Mouse (Mus musculus) megakaryocyte, embryonic 14.5 days (primary cell): ENCODE data around the gene Tlk2. TPM values are rescaled to one million over a fixed set of nuclear protein-coding genes. Genes with fewer than 3 reads are reported as not detected.

Source experiments
- H3K27me3 ChIP-seq: replicated peaks from 2 replicates; pipeline ENCODE3; 2012; ENCODE audit warnings: inconsistent platforms
- H3K36me3 ChIP-seq: replicated peaks from 2 replicates; pipeline ENCODE3; 2012; ENCODE audit warnings: low read length, inconsistent platforms, mixed read lengths
- H3K4me1 ChIP-seq: 2 replicates; pipeline ENCODE4 v1.6.1; 2012; ENCODE audit warnings: inconsistent platforms
- H3K4me3 ChIP-seq: replicated peaks from 2 replicates; pipeline ENCODE3; 2012; ENCODE audit warnings: moderate library complexity, mild to moderate bottlenecking, inconsistent platforms
- H3K9me3 ChIP-seq: 2 replicates; pipeline ENCODE4 v1.6.1; 2012; ENCODE audit warnings: inconsistent platforms
- FLI1 ChIP-seq: IDR thresholded peaks from 2 replicates; pipeline ENCODE4 v1.6.1; 2012; ENCODE audit warnings: low read length, inconsistent platforms, mixed read lengths
- GATA1 ChIP-seq: IDR thresholded peaks from 3 replicates; pipeline ENCODE4 v1.6.1; 2012; ENCODE audit warnings: mixed read lengths, low read length, inconsistent platforms, borderline replicate concordance
- polyA plus RNA-seq: library from polyadenylated mRNA; stranded (reverse); fragments of >175 nt; gene quantifications from 2 replicates; pipeline ENCODE4 v1.2.3, GENCODE M21; 2012; ENCODE audit warnings: low replicate concordance; ENCODE audit not compliant: insufficient read depth

Gene Tlk2
- polyA plus RNA-seq, 1 experiment, result 4.4 TPM

- TF ChIP-seq GATA1, result no peak
- no peak for TF ChIP-seq FLI1
- Histone ChIP-seq H3K4me3 (peak overlapping the region; percentile 73), H3K9me3 (no peaks in the 10 kb centered on the region), H3K4me1 (peaks cover 31% of the 10 kb centered on the region), H3K36me3 (no peaks in the 10 kb centered on the region), H3K27me3 (peaks cover 51% of the 10 kb centered on the region)
Observed at GRCm38 (mm10) chr11:105311291-105311975, 132.8 kb downstream of the Tlk2 start.

GRCm38 (mm10) chr11:105312311-105312942 is 133.8 kb downstream of the Tlk2 start:
- Histone ChIP-seq H3K27me3 (peaks cover 58% of the 10 kb centered on the region), H3K4me1 (peaks cover 31% of the 10 kb centered on the region), H3K36me3 (no peaks in the 10 kb centered on the region), H3K9me3 (no peaks in the 10 kb centered on the region), H3K4me3 (no peak overlapping the region)
- TF ChIP-seq FLI1 (no peak), GATA1 (no peak)

GRCm38 (mm10) chr11:105312972-105313632 is 134.5 kb downstream of the Tlk2 start:
- Histone ChIP-seq H3K36me3 (no peaks in the 10 kb centered on the region), H3K27me3 (peaks cover 58% of the 10 kb centered on the region), H3K4me1 (peaks cover 31% of the 10 kb centered on the region), H3K4me3 (no peak overlapping the region), H3K9me3 (no peaks in the 10 kb centered on the region)
- TF ChIP-seq FLI1 (no peak), GATA1 (no peak)

GRCm38 (mm10) chr11:105313633-105314014 is 135.0 kb downstream of the Tlk2 start:
- Histone ChIP-seq H3K4me1 (peaks cover 31% of the 10 kb centered on the region), H3K36me3 (no peaks in the 10 kb centered on the region), H3K27me3 (peaks cover 58% of the 10 kb centered on the region), H3K4me3 (no peak overlapping the region), H3K9me3 (no peaks in the 10 kb centered on the region)
- TF ChIP-seq FLI1 (no peak), GATA1 (no peak)

- Histone ChIP-seq H3K4me1 (peaks cover 31% of the 10 kb centered on the region), H3K36me3 (no peaks in the 10 kb centered on the region), H3K4me3 (no peak overlapping the region), H3K27me3 (peaks cover 55% of the 10 kb centered on the region), H3K9me3 (peaks cover 5% of the 10 kb centered on the region)
- TF ChIP-seq GATA1 (no peak), FLI1 (no peak)
Observed at GRCm38 (mm10) chr11:105315296-105315695, 136.7 kb downstream of the Tlk2 start.

- Histone ChIP-seq H3K27me3 (peaks cover 56% of the 10 kb centered on the region), H3K4me3 (no peak overlapping the region)
- TF ChIP-seq GATA1 (no peak), FLI1 (no peak)
Observed at GRCm38 (mm10) chr11:105316121-105316520, 137.5 kb downstream of the Tlk2 start.

GRCm38 (mm10) chr11:105317769-105318168 is 139.2 kb downstream of the Tlk2 start:
- H3K27me3 ChIP-seq, result peaks cover 44% of the 10 kb centered on the region
- no peak for TF ChIP-seq GATA1
- TF ChIP-seq FLI1, result no peak

More at GRCm38 (mm10) chr11:105316121-105316520, 137.5 kb downstream of the Tlk2 start:
- Histone ChIP-seq H3K36me3 (no peaks in the 10 kb centered on the region), H3K4me1 (peaks cover 29% of the 10 kb centered on the region), H3K9me3 (peaks cover 7% of the 10 kb centered on the region)

GRCm38 (mm10) chr11:105321090-105321489 is 142.5 kb downstream of the Tlk2 start:
- peaks cover 7% of the 10 kb centered on the region for H3K9me3 ChIP-seq
- no peaks in the 10 kb centered on the region for H3K36me3 ChIP-seq
- no peak overlapping the region for H3K4me3 ChIP-seq
- TF ChIP-seq GATA1 (no peak), FLI1 (no peak)
- peaks cover 8% of the 10 kb centered on the region; the same call in 1 of the 2 replicates for H3K4me1 ChIP-seq
- H3K27me3 ChIP-seq, result peaks cover 29% of the 10 kb centered on the region

More at GRCm38 (mm10) chr11:105317769-105318168, 139.2 kb downstream of the Tlk2 start:
- peaks cover 7% of the 10 kb centered on the region for H3K9me3 ChIP-seq
- H3K4me1 ChIP-seq, result peaks cover 13% of the 10 kb centered on the region
- H3K36me3 ChIP-seq, result no peaks in the 10 kb centered on the region
- no peak overlapping the region for H3K4me3 ChIP-seq

GRCm38 (mm10) chr11:105323530-105323929 is 144.9 kb downstream of the Tlk2 start:
- H3K36me3 ChIP-seq, result no peaks in the 10 kb centered on the region
- TF ChIP-seq FLI1 (no peak), GATA1 (no peak)
- peaks cover 7% of the 10 kb centered on the region for H3K9me3 ChIP-seq
- peaks cover 11% of the 10 kb centered on the region; the same call in 1 of the 2 replicates for H3K4me1 ChIP-seq
- no peak overlapping the region for H3K4me3 ChIP-seq
- peaks cover 30% of the 10 kb centered on the region for H3K27me3 ChIP-seq

GRCm38 (mm10) chr11:105327101-105327500 is 148.5 kb downstream of the Tlk2 start:
- H3K4me3 ChIP-seq, result no peak overlapping the region
- TF ChIP-seq FLI1, result no peak
- no peak for TF ChIP-seq GATA1
- no peaks in the 10 kb centered on the region for H3K36me3 ChIP-seq
- H3K9me3 ChIP-seq, result no peaks in the 10 kb centered on the region
- H3K4me1 ChIP-seq, result peaks cover 11% of the 10 kb centered on the region; the same call in 1 of the 2 replicates
- H3K27me3 ChIP-seq, result peaks cover 58% of the 10 kb centered on the region
